Mouse (Mus musculus): ENCODE data around the gene Grwd1. TPM values are rescaled to one million over a fixed set of nuclear protein-coding genes. Genes with fewer than 3 reads are reported as not detected.
"Not testable (repeated sequence)": the region's sequence is repeated elsewhere in the genome, so short reads cannot be mapped to it uniquely, and the experiment has no call there.

The Grwd1 gene
- polyA plus RNA-seq (2015; fragmentation: Nextera tagmentation; extraction: Ambion mirVana): 50.3 and 53.7 TPM in 2 replicates

- peak within 1 kb of the TSS; percentile 97 for H3K4me2 ChIP-seq (ENCODE audit: low read depth, low read length)
- peak; percentile 87 for ATAC-seq (ENCODE audit: insufficient read depth, low FRiP score)
- peaks cover 11% of the 10 kb centered on the region; the same call in 1 of the 2 replicates for H3K36me3 ChIP-seq (ENCODE audit: control insufficient read depth, insufficient read depth, low read length)
- H3K4me1 ChIP-seq (ENCODE audit: control insufficient read depth, insufficient read depth, low read length): peaks cover 16% of the 10 kb centered on the region; the same call in 1 of the 2 replicates
- H3K9ac ChIP-seq (ENCODE audit: low read length): peak within 1 kb of the TSS; percentile 86
- H3K27ac ChIP-seq (ENCODE audit: low read length): peak within 1 kb of the TSS; percentile 62
- peaks cover 34% of the 10 kb centered on the region for H3K27me3 ChIP-seq (ENCODE audit: control insufficient read depth, insufficient read depth, low read length)
- peak within 1 kb of the TSS; percentile 99 for H3K4me3 ChIP-seq (replicated peaks; ENCODE audit: low read length)
- H3K9me3 ChIP-seq (replicated peaks; ENCODE audit: control insufficient read depth, low read length): no peaks in the 10 kb centered on the region
- WGBS: under 1% methylated on average over 35 of the region's 35 CpGs
Observed at GRCm38 (mm10) chr7:45830427-45831127, at the start of gene Grwd1. Grwd1 (minus strand) TSS chr7:45830944.

- 92% methylated on average over 4 of the region's 4 CpGs for WGBS
Observed at GRCm38 (mm10) chr7:45880531-45880930, 49.8 kb upstream of the Grwd1 start.

GRCm38 (mm10) chr7:45878278-45878677, 47.5 kb upstream of the Grwd1 start, which contains the start of gene Grin2d:
Grin2d (minus strand) TSS chr7:45878378.
- H3K4me1 ChIP-seq (ENCODE audit: control insufficient read depth, insufficient read depth, low read length): peaks cover 16% of the 10 kb centered on the region
- H3K27ac ChIP-seq (ENCODE audit: low read length); H3K9ac ChIP-seq (ENCODE audit: low read length); ATAC-seq (ENCODE audit: insufficient read depth, low FRiP score); H3K27me3 ChIP-seq (ENCODE audit: control insufficient read depth, insufficient read depth, low read length); H3K9me3 ChIP-seq (replicated peaks; ENCODE audit: control insufficient read depth, low read length); H3K4me2 ChIP-seq (ENCODE audit: low read depth, low read length); H3K4me3 ChIP-seq (replicated peaks; ENCODE audit: low read length): not testable (repeated sequence)
- peaks cover 55% of the 10 kb centered on the region for H3K36me3 ChIP-seq (ENCODE audit: control insufficient read depth, insufficient read depth, low read length)
- 92% methylated on average over 1 of the region's 1 CpGs for WGBS

More at GRCm38 (mm10) chr7:45880531-45880930, 49.8 kb upstream of the Grwd1 start:
- no peak overlapping the region for H3K4me2 ChIP-seq (ENCODE audit: low read depth, low read length)
- H3K27me3 ChIP-seq (ENCODE audit: control insufficient read depth, insufficient read depth, low read length): no peaks in the 10 kb centered on the region
- no peaks in the 10 kb centered on the region for H3K9me3 ChIP-seq (replicated peaks; ENCODE audit: control insufficient read depth, low read length)
- peaks cover 53% of the 10 kb centered on the region for H3K36me3 ChIP-seq (ENCODE audit: control insufficient read depth, insufficient read depth, low read length)
- H3K4me1 ChIP-seq (ENCODE audit: control insufficient read depth, insufficient read depth, low read length): no peaks in the 10 kb centered on the region
- H3K27ac ChIP-seq (ENCODE audit: low read length): no peak overlapping the region
- no peak for ATAC-seq (ENCODE audit: insufficient read depth, low FRiP score)
- no peak overlapping the region for H3K9ac ChIP-seq (ENCODE audit: low read length)
- H3K4me3 ChIP-seq (replicated peaks; ENCODE audit: low read length): no peak overlapping the region

- Histone ChIP-seq H3K36me3 (ENCODE audit: control insufficient read depth, insufficient read depth, low read length) (peaks cover 43% of the 10 kb centered on the region), H3K4me3 (replicated peaks; ENCODE audit: low read length) (no peak overlapping the region), H3K27ac (ENCODE audit: low read length) (no peak overlapping the region), H3K9ac (ENCODE audit: low read length) (no peak overlapping the region), H3K4me1 (ENCODE audit: control insufficient read depth, insufficient read depth, low read length) (peaks cover 16% of the 10 kb centered on the region), H3K27me3 (ENCODE audit: control insufficient read depth, insufficient read depth, low read length) (0 out of 2 replicates have a peak, but pooled peaks cover 1% of the 10 kb centered on the region), H3K4me2 (ENCODE audit: low read depth, low read length) (no peak overlapping the region), H3K9me3 (replicated peaks; ENCODE audit: control insufficient read depth, low read length) (no peaks in the 10 kb centered on the region)
- 94% methylated on average over 7 of the region's 7 CpGs for WGBS
- ATAC-seq (ENCODE audit: insufficient read depth, low FRiP score): no peak
Observed at GRCm38 (mm10) chr7:45876895-45877294, 46.2 kb upstream of the Grwd1 start.

GRCm38 (mm10) chr7:45873061-45873947, 42.6 kb upstream of the Grwd1 start:
- ATAC-seq (ENCODE audit: insufficient read depth, low FRiP score): peak; percentile 54
- peaks cover 23% of the 10 kb centered on the region for H3K36me3 ChIP-seq (ENCODE audit: control insufficient read depth, insufficient read depth, low read length)
- WGBS: 2% methylated on average over 28 of the region's 28 CpGs

GRCm38 (mm10) chr7:45872624-45873023, 41.9 kb upstream of the Grwd1 start, which contains the start of gene Kdelr1:
Kdelr1 (plus strand) TSS chr7:45872772.
- Histone ChIP-seq H3K9me3 (replicated peaks; ENCODE audit: control insufficient read depth, low read length) (no peaks in the 10 kb centered on the region), H3K36me3 (ENCODE audit: control insufficient read depth, insufficient read depth, low read length) (peaks cover 20% of the 10 kb centered on the region), H3K9ac (ENCODE audit: low read length) (peak within 1 kb of the TSS; percentile 97), H3K27me3 (ENCODE audit: control insufficient read depth, insufficient read depth, low read length) (peaks cover 19% of the 10 kb centered on the region), H3K27ac (ENCODE audit: low read length) (peak within 1 kb of the TSS; percentile 96), H3K4me3 (replicated peaks; ENCODE audit: low read length) (peak within 1 kb of the TSS; percentile 93), H3K4me1 (ENCODE audit: control insufficient read depth, insufficient read depth, low read length) (peaks cover 37% of the 10 kb centered on the region), H3K4me2 (ENCODE audit: low read depth, low read length) (peak within 1 kb of the TSS; percentile 66)
- ATAC-seq (ENCODE audit: insufficient read depth, low FRiP score): peak; percentile 84
- WGBS: under 1% methylated on average over 18 of the region's 18 CpGs

More at GRCm38 (mm10) chr7:45873061-45873947, 42.6 kb upstream of the Grwd1 start:
- peak overlapping the region; percentile 66 for H3K4me2 ChIP-seq (ENCODE audit: low read depth, low read length)
- H3K4me3 ChIP-seq (replicated peaks; ENCODE audit: low read length): peak overlapping the region; percentile 93
- peak overlapping the region; percentile 96 for H3K27ac ChIP-seq (ENCODE audit: low read length)
- no peaks in the 10 kb centered on the region for H3K9me3 ChIP-seq (replicated peaks; ENCODE audit: control insufficient read depth, low read length)
- H3K9ac ChIP-seq (ENCODE audit: low read length): peak overlapping the region; percentile 97
- H3K4me1 ChIP-seq (ENCODE audit: control insufficient read depth, insufficient read depth, low read length): peaks cover 34% of the 10 kb centered on the region
- peaks cover 19% of the 10 kb centered on the region for H3K27me3 ChIP-seq (ENCODE audit: control insufficient read depth, insufficient read depth, low read length)

- 1% methylated on average over 30 of the region's 30 CpGs for WGBS
Observed at GRCm38 (mm10) chr7:45870282-45871058, 39.7 kb upstream of the Grwd1 start.

GRCm38 (mm10) chr7:45869787-45870186, 39.0 kb upstream of the Grwd1 start:
- peaks cover 36% of the 10 kb centered on the region for H3K4me1 ChIP-seq (ENCODE audit: control insufficient read depth, insufficient read depth, low read length)
- 2% methylated on average over 11 of the region's 14 CpGs for WGBS
- no peak for ATAC-seq (ENCODE audit: insufficient read depth, low FRiP score)
- H3K27ac ChIP-seq (ENCODE audit: low read length): no peak overlapping the region
- peak overlapping the region; percentile 49 for H3K4me2 ChIP-seq (ENCODE audit: low read depth, low read length)
- H3K27me3 ChIP-seq (ENCODE audit: control insufficient read depth, insufficient read depth, low read length): peaks cover 19% of the 10 kb centered on the region
- H3K36me3 ChIP-seq (ENCODE audit: control insufficient read depth, insufficient read depth, low read length): peaks cover 6% of the 10 kb centered on the region
- H3K9ac ChIP-seq (ENCODE audit: low read length): peak overlapping the region; percentile 53
- no peak overlapping the region; the same call in 1 of the 2 replicates for H3K4me3 ChIP-seq (replicated peaks; ENCODE audit: low read length)
- H3K9me3 ChIP-seq (replicated peaks; ENCODE audit: control insufficient read depth, low read length): no peaks in the 10 kb centered on the region

More at GRCm38 (mm10) chr7:45870282-45871058, 39.7 kb upstream of the Grwd1 start:
- peaks cover 10% of the 10 kb centered on the region for H3K36me3 ChIP-seq (ENCODE audit: control insufficient read depth, insufficient read depth, low read length)
- peaks cover 41% of the 10 kb centered on the region for H3K4me1 ChIP-seq (ENCODE audit: control insufficient read depth, insufficient read depth, low read length)
- ATAC-seq (ENCODE audit: insufficient read depth, low FRiP score): no peak
- H3K27me3 ChIP-seq (ENCODE audit: control insufficient read depth, insufficient read depth, low read length): peaks cover 19% of the 10 kb centered on the region
- peak overlapping the region; percentile 49 for H3K4me2 ChIP-seq (ENCODE audit: low read depth, low read length)
- H3K4me3 ChIP-seq (replicated peaks; ENCODE audit: low read length): peak overlapping the region; percentile 26
- H3K9me3 ChIP-seq (replicated peaks; ENCODE audit: control insufficient read depth, low read length): no peaks in the 10 kb centered on the region
- peak overlapping the region; percentile 53 for H3K9ac ChIP-seq (ENCODE audit: low read length)
- no peak overlapping the region for H3K27ac ChIP-seq (ENCODE audit: low read length)
